Mouse (Mus musculus) midbrain, embryonic 15.5 days (tissue): ENCODE data around the gene Ttc32. TPM values are rescaled to one million over a fixed set of nuclear protein-coding genes. Genes with fewer than 3 reads are reported as not detected.

Source experiments
- polyA plus RNA-seq: library from polyadenylated mRNA; unstranded; fragments of >200 nt; fragmentation: Nextera tagmentation; extraction: Ambion mirVana; gene quantifications from 2 replicates; pipeline ENCODE4 v1.2.1, GENCODE M21; 2015

Gene Ttc32
- polyA plus RNA-seq, 1 experiment from 2014 or later = 6.8 TPM

Other genes starting within 250 kb of the Ttc32 start
- gene Laptm4a, start 108.3 kb upstream of the Ttc32 start, polyA plus RNA-seq = 171 and 181 TPM in 2 replicates
- 0.19 TPM in 1 of 2 replicates, not detected in the other for gene Matn3, start 82.1 kb upstream of the Ttc32 start, polyA plus RNA-seq
- 23.1 and 24.0 TPM in 2 replicates for gene Wdr35, start 56.1 kb upstream of the Ttc32 start, polyA plus RNA-seq